ENCODE assay signal across 8 mouse cellular contexts in the genomic region with DNA sequence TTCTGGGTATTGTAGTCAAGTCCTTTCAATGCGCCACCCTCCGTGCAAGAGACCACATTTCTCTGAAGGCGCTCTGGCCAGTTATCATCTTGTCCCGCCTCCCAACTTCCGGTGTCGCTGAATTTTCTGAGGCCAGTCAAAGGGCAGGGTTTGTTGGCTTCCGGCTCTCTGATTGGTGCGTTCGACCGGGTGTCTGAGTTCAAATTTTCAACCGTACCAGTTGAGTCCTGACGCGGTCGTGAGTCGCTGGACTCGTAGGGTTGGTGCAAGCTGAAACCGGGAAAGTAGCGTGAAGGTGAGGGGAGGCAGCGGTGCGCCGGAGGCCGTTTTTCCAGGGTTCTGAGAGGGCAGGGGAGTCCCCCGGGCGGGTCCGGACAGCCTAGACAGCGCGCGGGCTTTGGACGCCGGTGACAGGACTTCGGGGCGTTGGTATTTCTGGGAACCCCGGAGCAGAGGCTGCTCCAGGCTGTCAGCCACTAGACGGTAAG. TPM values are rescaled to one million over a fixed set of nuclear protein-coding genes. Genes with fewer than 3 reads are reported as not detected.
A peak's percentile ranks its signal among the peaks of the same experiment; 100 is the strongest.
DNase-seq lines count a peak whose midpoint lies in the region; ATAC-seq and TF ChIP-seq lines count a peak whose summit lies in the region.

A gene (plus strand): TSS at position 150 of the 488 bp plus-strand sequence.

- peaks cover 18% of the 10 kb centered on the region for H3K36me3 ChIP-seq in megakaryocyte, embryonic 14.5 days (replicated peaks; ENCODE audit: low read length)

- peak within 1 kb of the TSS; percentile 44 for H3K4me3 ChIP-seq in cortical plate, adult 2 months (ENCODE audit: insufficient read depth, low read length)
- peak within 1 kb of the TSS; percentile 97 for H3K4me3 ChIP-seq in megakaryocyte, embryonic 14.5 days (replicated peaks)

- no peaks in the 10 kb centered on the region for H3K9me3 ChIP-seq in megakaryocyte, embryonic 14.5 days

- no peak for TF ChIP-seq CTCF in cortical plate, adult 2 months (IDR thresholded peaks at IDR 0.05; ENCODE audit: extremely low read depth, insufficient read depth, low read length)

- H3K27ac ChIP-seq in cortical plate, adult 2 months (ENCODE audit: insufficient read depth, low read length), result no peak within 1 kb of the TSS

- peak; percentile 95 for DNase-seq in gastrocnemius, adult 8-10 months (ENCODE audit: low spot score in 2 of 2)
- DNase-seq in hindlimb bud, embryonic 11.5 days (ENCODE audit: extremely low spot score, low read depth, low spot score), result peak; percentile 98
- DNase-seq in left cerebral cortex, adult 8-10 months (ENCODE audit: low spot score in 2 of 2), result peak; percentile 92 to 97
- peak; percentile 99 for DNase-seq in right cerebral cortex, postnatal 10 days (ENCODE audit: low spot score in 2 of 2)
- DNase-seq in urinary bladder, postnatal 25 days (ENCODE audit: low spot score), result peak; percentile 91

- no peaks in the 10 kb centered on the region for H3K27me3 ChIP-seq in megakaryocyte, embryonic 14.5 days (replicated peaks)

- ATAC-seq in activated CD4-positive, CD25-positive, alpha-beta regulatory T cell, adult 4 months, result peak; percentile 100

- no peak for TF ChIP-seq POLR2A in cortical plate, adult 2 months (IDR thresholded peaks at IDR 0.05; ENCODE audit: extremely low read depth, insufficient read depth, low read length)

- H3K4me1 ChIP-seq in cortical plate, adult 2 months (ENCODE audit: control insufficient read depth, insufficient read depth, low read length), result no peaks in the 10 kb centered on the region
- H3K4me1 ChIP-seq in megakaryocyte, embryonic 14.5 days, result peaks cover 45% of the 10 kb centered on the region

RNA-seq across cellular contexts. Expression of the gene that starts here (rescaled TPM):
- 10 to 100 TPM; 21.3 to 23.3 TPM for polyA plus RNA-seq in activated CD4-positive, CD25-positive, alpha-beta regulatory T cell, adult 4 months (2017; shearing (Covaris generic))
- 1.5 and 1.8 TPM in 2 replicates for polyA plus RNA-seq in cortical plate, adult 2 months (2012; rRNA removed)
- 1 to 10 TPM; 1.1 to 4.8 (median 3.1) TPM for total RNA-seq in gastrocnemius, adult 8-10 months (2022)
- 1 to 10 TPM; 1.9 to 2.9 (median 2.2) TPM for total RNA-seq in left cerebral cortex, adult 8-10 months (2022)
- polyA plus RNA-seq in megakaryocyte, embryonic 14.5 days (2012; ENCODE audit: insufficient read depth, low replicate concordance), result 1.1 and 10.4 TPM in 2 replicates
